Mouse (Mus musculus) limb, embryonic 14.5 days (tissue): ENCODE measurements around the gene Ube2h. TPM values are rescaled to one million over a fixed set of nuclear protein-coding genes. Genes with fewer than 3 reads are reported as not detected.

ENCODE experiments used
- ATAC-seq: fragments of 200-750 bp; cut with Nextera tagmentation; 2 replicates; pipeline ENCODE4 v1.8.0; 2017; ENCODE audit warnings: low read depth, moderate number of reproducible peaks, moderate TSS enrichment; ENCODE audit not compliant: low FRiP score
- DNase-seq: peaks from one replicate; pipeline ENCODE4 v3.0.0-alpha.2; 2015; ENCODE audit warnings: low spot score
- H3K27ac ChIP-seq: fragments of 300-500 bp; sonication (generic); replicated peaks from 2 replicates; pipeline ENCODE4 v1.5.1; 2014; ENCODE audit warnings: low read depth, mild to moderate bottlenecking, low read length, moderate library complexity, mixed read lengths
- H3K27me3 ChIP-seq: fragments of 300-500 bp; sonication (generic); 2 replicates; pipeline ENCODE4 v1.6.1; 2014; ENCODE audit warnings: low read length, mixed read lengths; ENCODE audit not compliant: control insufficient read depth, insufficient read depth
- H3K36me3 ChIP-seq: fragments of 300-500 bp; sonication (generic); 2 replicates; pipeline ENCODE4 v1.6.1; 2014; ENCODE audit warnings: mild to moderate bottlenecking, low read length, moderate library complexity, mixed read lengths; ENCODE audit not compliant: control insufficient read depth, insufficient read depth
- H3K4me1 ChIP-seq: fragments of 300-500 bp; sonication (generic); 2 replicates; pipeline ENCODE4 v1.6.1; 2014; ENCODE audit warnings: antibody characterized with exemption, low read length, mixed read lengths; ENCODE audit not compliant: control insufficient read depth, insufficient read depth
- H3K4me2 ChIP-seq: fragments of 300-500 bp; sonication (generic); replicated peaks from 2 replicates; pipeline ENCODE4 v1.6.1; 2014; ENCODE audit warnings: low read depth, mild to moderate bottlenecking, low read length, moderate library complexity; ENCODE audit not compliant: severe bottlenecking
- H3K4me3 ChIP-seq: fragments of 300-500 bp; sonication (generic); replicated peaks from 2 replicates; pipeline ENCODE4 v1.5.1; 2014; ENCODE audit warnings: low read length
- H3K9ac ChIP-seq: fragments of 300-500 bp; sonication (generic); 2 replicates; pipeline ENCODE4 v1.6.1; 2014; ENCODE audit warnings: mild to moderate bottlenecking, low read depth, low read length, moderate library complexity; ENCODE audit not compliant: severe bottlenecking
- H3K9me3 ChIP-seq: fragments of 300-500 bp; sonication (generic); 2 replicates; pipeline ENCODE4 v1.6.1; 2016; ENCODE audit warnings: low read length; ENCODE audit not compliant: control insufficient read depth
- POLR2A ChIP-seq: fragments of 200-500 bp; IDR thresholded peaks from 2 replicates; pipeline ENCODE4 v1.8.0; 2012; ENCODE audit warnings: inconsistent platforms, mild to moderate bottlenecking, moderate library complexity, borderline replicate concordance; ENCODE audit not compliant: insufficient read depth, insufficient read length; ENCODE audit errors: extremely low read depth
- WGBS: fragments of 180-500 bp; shearing (Covaris S2); extraction: QIAGEN DNeasy Blood & Tissue Kit; methylation state at CpG from one replicate; pipeline ENCODE4 v1.1.7; 2014; 5-methylcytosine and 5-hydroxymethylcytosine counted together
- polyA plus RNA-seq, 2 experiments: library from polyadenylated mRNA; depleted of rRNA in 1 of 2; stranded (reverse) in 1 of 2; unstranded in 1 of 2; fragments of >200 nt; fragmentation: Nextera tagmentation in 1 of 2; extraction: Ambion mirVana in 1 of 2; gene quantifications; 2 replicates each; pipeline versions ENCODE4 v1.2.1 to v1.2.3; 2012 to 2014

Gene Ube2h
- polyA plus RNA-seq, 2 experiments: 43.0 to 50.1 TPM

GRCm38 (mm10) chr6:30204383-30205179 lies 99.8 kb downstream of the Ube2h start:
- no peak for ATAC-seq
- Histone ChIP-seq H3K4me3 (no peak overlapping the region), H3K4me1 (no peaks in the 10 kb centered on the region), H3K9ac (no peak overlapping the region; the same call in 1 of the 2 replicates), H3K36me3 (no peaks in the 10 kb centered on the region), H3K9me3 (no peaks in the 10 kb centered on the region), H3K27ac (no peak overlapping the region), H3K4me2 (no peak overlapping the region), H3K27me3 (no peaks in the 10 kb centered on the region)
- WGBS: 53% methylated on average over 20 of the region's 20 CpGs
- DNase-seq: no peak
- no peak for TF ChIP-seq POLR2A

DNA sequence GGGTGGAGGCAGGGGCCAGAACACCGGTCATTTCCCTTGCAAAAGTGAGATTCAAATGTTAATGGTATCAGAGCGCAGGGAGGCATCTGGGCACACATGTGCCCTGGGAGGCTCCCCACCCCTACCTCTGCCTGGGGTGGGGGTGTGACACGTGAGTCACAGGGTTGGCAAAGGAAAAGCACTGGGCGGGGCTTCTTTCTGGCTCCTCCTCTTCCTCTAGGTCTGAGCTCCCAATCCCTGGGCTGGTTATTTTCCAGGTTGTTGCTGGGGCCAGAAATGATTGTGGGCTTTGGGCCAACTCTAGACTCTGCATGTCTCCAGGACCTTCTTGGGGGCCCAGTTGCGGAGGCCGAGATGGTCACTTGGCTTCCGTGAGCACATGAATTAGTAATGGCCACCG lies 108.2 kb downstream of the Ube2h start:
- Histone ChIP-seq H3K9me3 (no peaks in the 10 kb centered on the region), H3K4me2 (no peak overlapping the region), H3K4me1 (no peaks in the 10 kb centered on the region), H3K4me3 (no peak overlapping the region), H3K36me3 (no peaks in the 10 kb centered on the region), H3K27me3 (no peaks in the 10 kb centered on the region), H3K9ac (no peak overlapping the region), H3K27ac (no peak overlapping the region)
- 77% methylated on average over 7 of the region's 8 CpGs for WGBS
- DNase-seq (no peak), ATAC-seq (no peak)
- no peak for TF ChIP-seq POLR2A

GRCm38 (mm10) chr6:30195656-30196055 lies 108.7 kb downstream of the Ube2h start:
- no peak for TF ChIP-seq POLR2A
- Histone ChIP-seq H3K4me2 (no peak overlapping the region), H3K4me1 (no peaks in the 10 kb centered on the region), H3K27me3 (no peaks in the 10 kb centered on the region), H3K9ac (no peak overlapping the region), H3K9me3 (no peaks in the 10 kb centered on the region), H3K4me3 (no peak overlapping the region), H3K36me3 (no peaks in the 10 kb centered on the region), H3K27ac (no peak overlapping the region)
- WGBS: 80% methylated on average over 11 of the region's 11 CpGs
- DNase-seq: no peak
- ATAC-seq: no peak

- Histone ChIP-seq H3K9ac (no peak overlapping the region), H3K36me3 (no peaks in the 10 kb centered on the region), H3K4me3 (no peak overlapping the region), H3K9me3 (peaks cover 4% of the 10 kb centered on the region; the same call in 1 of the 2 replicates), H3K4me2 (no peak overlapping the region), H3K27ac (no peak overlapping the region), H3K4me1 (0 out of 2 replicates have a peak, but pooled peaks cover 3% of the 10 kb centered on the region), H3K27me3 (peaks cover 29% of the 10 kb centered on the region)
- TF ChIP-seq POLR2A: no peak
- ATAC-seq (no peak), DNase-seq (no peak)
- WGBS: 69% methylated on average over 4 of the region's 4 CpGs
Observed at GRCm38 (mm10) chr6:30183624-30184023, 120.7 kb downstream of the Ube2h start.

- Histone ChIP-seq H3K36me3 (no peaks in the 10 kb centered on the region), H3K27ac (no peak overlapping the region), H3K4me3 (no peak overlapping the region), H3K4me1 (peaks cover 9% of the 10 kb centered on the region; the same call in 1 of the 2 replicates), H3K9me3 (peaks cover 4% of the 10 kb centered on the region; the same call in 1 of the 2 replicates), H3K4me2 (no peak overlapping the region), H3K27me3 (peaks cover 42% of the 10 kb centered on the region), H3K9ac (no peak overlapping the region)
- WGBS: 36% methylated on average over 6 of the region's 6 CpGs
- TF ChIP-seq POLR2A: no peak
- no peak for ATAC-seq
- DNase-seq: no peak
Observed at GRCm38 (mm10) chr6:30182038-30182437, 122.3 kb downstream of the Ube2h start.
